In the genomic region with DNA sequence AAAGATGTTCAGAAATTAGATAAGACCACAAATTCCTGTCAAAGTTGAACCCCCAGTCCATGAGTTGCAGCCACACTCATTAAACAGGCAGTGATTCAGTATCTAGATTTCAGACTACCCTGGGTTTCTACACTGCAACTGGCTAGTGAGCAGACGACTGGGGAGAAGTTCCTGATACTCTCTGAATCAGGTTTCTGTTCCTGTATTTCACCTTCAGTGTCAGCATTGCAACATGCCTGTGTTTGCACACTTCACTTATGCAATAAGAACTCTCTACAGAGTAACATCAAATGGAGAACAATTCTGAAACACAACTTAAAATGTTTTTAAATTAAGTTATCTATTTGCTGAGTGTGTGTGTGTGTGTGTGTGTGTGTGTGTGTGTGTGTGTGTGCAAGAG, we compare ENCODE assay signal across 18 mouse cellular contexts. TPM values are rescaled to one million over a fixed set of nuclear protein-coding genes. Genes with fewer than 3 reads are reported as not detected.
A peak's percentile ranks its signal among the peaks of the same experiment; 100 is the strongest.
DNase-seq lines count a peak whose midpoint lies in the region; ATAC-seq lines count a peak whose summit lies in the region.
"Had no signal": no experiment of that assay in that cellular context is flagged by ENCODE, and none has a peak within 500 bp of the region (broad histone marks: within the 10 kb centered on the region; RNA-seq: fewer than 3 reads in every experiment).

No protein-coding gene starts in this region.

- intact Hi-C loops in heart, postnatal 36 days (cut with DNase I) = no loop called here
- intact Hi-C loops in left cerebral cortex, postnatal 25 days (cut with DNase I) = no loop called here
- intact Hi-C loops in gastrocnemius, postnatal 36 days (cut with DNase I) = no loop called here

- H3K27ac ChIP-seq in kidney, embryonic 15.5 days = no peak overlapping the region
- H3K27ac ChIP-seq: forebrain, embryonic 12.5 days; layer of hippocampus, adult 2 months; limb, embryonic 12.5 days; midbrain, embryonic 10.5 days had no signal

- H3K9ac ChIP-seq in kidney, embryonic 15.5 days = no peak overlapping the region
- H3K9ac ChIP-seq: forebrain, embryonic 12.5 days; limb, embryonic 12.5 days had no signal

- H3K36me3 ChIP-seq in kidney, embryonic 15.5 days = no peaks in the 10 kb centered on the region
- H3K36me3 ChIP-seq: forebrain, embryonic 12.5 days; limb, embryonic 12.5 days; midbrain, embryonic 10.5 days had no signal

- no peak overlapping the region for H3K4me3 ChIP-seq in kidney, embryonic 15.5 days (replicated peaks)
- H3K4me3 ChIP-seq: forebrain, embryonic 12.5 days; layer of hippocampus, adult 2 months; limb, embryonic 12.5 days; midbrain, embryonic 10.5 days had no signal

- no peak overlapping the region for H3K4me2 ChIP-seq in kidney, embryonic 15.5 days
- H3K4me2 ChIP-seq: forebrain, embryonic 12.5 days; limb, embryonic 12.5 days had no signal

- no peaks in the 10 kb centered on the region for H3K27me3 ChIP-seq in kidney, embryonic 15.5 days
- H3K27me3 ChIP-seq: forebrain, embryonic 12.5 days; limb, embryonic 12.5 days; Patski had no signal

- WGBS in kidney, embryonic 15.5 days = 74% methylated on average over 1 of the region's 1 CpGs

- ATAC-seq in megakaryocyte progenitor cell, adult 5-6 weeks (replicated peaks; ENCODE audit: poor library complexity) = peak; percentile 98
- no peak for ATAC-seq in kidney, embryonic 15.5 days (replicated peaks; ENCODE audit: low FRiP score)
- ATAC-seq: intestine, embryonic 16.5 days; Patski had no signal

- peak; percentile 7 to 9 for DNase-seq in heart, adult 9 months (ENCODE audit: low spot score in 2 of 2)
- no peak for DNase-seq in heart, postnatal 36 days
- peak; percentile 81 for DNase-seq in A20 (ENCODE audit: low read depth, low spot score)
- peak; percentile 62 for DNase-seq in gonadal fat pad, adult 2 months (ENCODE audit: low read depth)
- DNase-seq in left cerebral cortex, postnatal 25 days (ENCODE audit: low spot score in 2 of 2) = no peak
- no peak for DNase-seq in gastrocnemius, postnatal 36 days
- DNase-seq: cerebellum, adult 9-10 months; gastrocnemius, postnatal 14 days; retina, postnatal 1 day; thymus, postnatal 14 days had no signal

- no peaks in the 10 kb centered on the region for H3K9me3 ChIP-seq in kidney, embryonic 15.5 days (replicated peaks)
- H3K9me3 ChIP-seq: forebrain, embryonic 12.5 days; limb, embryonic 12.5 days; midbrain, embryonic 10.5 days had no signal

- no peaks in the 10 kb centered on the region for H3K4me1 ChIP-seq in kidney, embryonic 15.5 days
- H3K4me1 ChIP-seq: forebrain, embryonic 12.5 days; limb, embryonic 12.5 days; midbrain, embryonic 10.5 days had no signal

RNA-seq across cellular contexts. Expression of gene Smn1, which starts 28.0 kb away (rescaled TPM):
- total RNA-seq in heart, postnatal 36 days (2021) = 10 to 100 TPM; 14.6 to 16.4 TPM
- polyA plus RNA-seq in gonadal fat pad, adult 2 months (2012; rRNA removed) = 11.7 and 16.0 TPM in 2 replicates
- total RNA-seq in megakaryocyte progenitor cell, adult 5-6 weeks (2015) = 91.6 and 107 TPM in 2 replicates
- total RNA-seq in megakaryocyte progenitor cell, adult 5-6 weeks (2017) = 67.9 and 72.2 TPM in 2 replicates
- 59.9 and 64.0 TPM in 2 replicates for polyA plus RNA-seq in kidney, embryonic 15.5 days (2015; fragmentation: Nextera tagmentation; extraction: Ambion mirVana)
- 10 to 100 TPM; 35.7 to 35.9 TPM for total RNA-seq in left cerebral cortex, postnatal 25 days (2021)
- total RNA-seq in gastrocnemius, postnatal 36 days (2021) = 10 to 100 TPM; 12.2 to 15.2 TPM

RNA-seq across cellular contexts. Expression of gene Serf1, which starts 44.8 kb away (rescaled TPM):
- total RNA-seq in heart, postnatal 36 days (2021) = 1 to 10 TPM; 5.9 to 6.7 TPM
- 4.7 and 9.7 TPM in 2 replicates for polyA plus RNA-seq in gonadal fat pad, adult 2 months (2012; rRNA removed)
- 47.5 and 53.5 TPM in 2 replicates for total RNA-seq in megakaryocyte progenitor cell, adult 5-6 weeks (2015)
- total RNA-seq in megakaryocyte progenitor cell, adult 5-6 weeks (2017) = 36.8 and 58.3 TPM in 2 replicates
- polyA plus RNA-seq in kidney, embryonic 15.5 days (2015; fragmentation: Nextera tagmentation; extraction: Ambion mirVana) = 191 and 202 TPM in 2 replicates
- 10 to 100 TPM; 25.2 to 28.5 TPM for total RNA-seq in left cerebral cortex, postnatal 25 days (2021)
- total RNA-seq in gastrocnemius, postnatal 36 days (2021) = 1 to 10 TPM; 6.6 to 7.9 TPM

RNA-seq across cellular contexts. Expression of gene Bdp1, which starts 48.8 kb away (rescaled TPM):
- 10 to 100 TPM; 25.0 to 29.6 TPM for total RNA-seq in heart, postnatal 36 days (2021)
- 2.1 and 3.3 TPM in 2 replicates for polyA plus RNA-seq in gonadal fat pad, adult 2 months (2012; rRNA removed)
- 37.1 and 51.2 TPM in 2 replicates for total RNA-seq in megakaryocyte progenitor cell, adult 5-6 weeks (2015)
- 61.1 and 76.9 TPM in 2 replicates for total RNA-seq in megakaryocyte progenitor cell, adult 5-6 weeks (2017)
- polyA plus RNA-seq in kidney, embryonic 15.5 days (2015; fragmentation: Nextera tagmentation; extraction: Ambion mirVana) = 30.2 and 30.8 TPM in 2 replicates
- total RNA-seq in left cerebral cortex, postnatal 25 days (2021) = 10 to 100 TPM; 45.5 to 49.4 TPM
- total RNA-seq in gastrocnemius, postnatal 36 days (2021) = 10 to 100 TPM; 12.8 to 16.4 TPM

RNA-seq across cellular contexts. Expression of gene Naip2, which starts 49.2 kb away (rescaled TPM):
- total RNA-seq in heart, postnatal 36 days (2021) = under 1 TPM; 0.47 to 0.70 TPM
- polyA plus RNA-seq in gonadal fat pad, adult 2 months (2012; rRNA removed) = 0.84 and 1.0 TPM in 2 replicates
- total RNA-seq in megakaryocyte progenitor cell, adult 5-6 weeks (2015) = 26.1 and 27.7 TPM in 2 replicates
- total RNA-seq in megakaryocyte progenitor cell, adult 5-6 weeks (2017) = 33.6 and 41.1 TPM in 2 replicates
- 0.45 and 0.58 TPM in 2 replicates for polyA plus RNA-seq in kidney, embryonic 15.5 days (2015; fragmentation: Nextera tagmentation; extraction: Ambion mirVana)
- under 1 TPM; 0.28 to 0.39 TPM for total RNA-seq in left cerebral cortex, postnatal 25 days (2021)
- under 1 TPM; 0.10 TPM for total RNA-seq in gastrocnemius, postnatal 36 days (2021)

Comparison
In these comparisons a context has a peak if more than half of its experiments do, and no peak if none do; other contexts are left out.
1. DNase-seq: peak in heart, adult 9 months (2 of 2), A20 (single experiment) and gonadal fat pad, adult 2 months (single experiment); none in heart, postnatal 36 days (0 of 2), left cerebral cortex, postnatal 25 days (0 of 2) and gastrocnemius, postnatal 36 days (0 of 2).